Comparison of ENCODE assay signal across 11 mouse cellular contexts in the genomic region with DNA sequence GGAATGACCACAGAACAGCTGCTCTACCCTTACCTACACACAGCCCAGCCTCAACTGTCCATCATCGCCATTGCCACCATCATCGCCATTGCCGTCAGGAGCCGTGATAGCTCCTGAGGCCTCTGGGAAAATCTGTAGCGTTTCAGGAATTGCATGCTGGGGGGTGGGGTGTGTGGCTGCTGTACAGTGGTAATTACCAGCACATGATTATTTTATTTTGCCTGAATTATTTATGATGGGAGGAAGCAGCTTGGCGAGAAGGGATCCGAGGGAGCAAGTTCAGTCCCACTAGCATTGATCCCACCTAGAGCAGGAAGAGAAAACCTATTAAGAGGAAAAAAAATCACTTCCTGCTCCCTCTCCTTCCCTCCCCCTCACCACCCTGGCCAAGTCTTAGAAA.
"Had no signal": no experiment of that assay in that cellular context is flagged by ENCODE, and none has a peak within 500 bp of the region (broad histone marks: within the 10 kb centered on the region; RNA-seq: fewer than 3 reads in every experiment).

No protein-coding gene starts in this region.

- H3K4me2 ChIP-seq: limb, embryonic 13.5 days; neural tube, embryonic 15.5 days had no signal

- H3K27me3 ChIP-seq: limb, embryonic 13.5 days; neural tube, embryonic 15.5 days had no signal

- H3K9ac ChIP-seq: limb, embryonic 13.5 days; liver, embryonic 14.5 days; neural tube, embryonic 15.5 days had no signal

- H3K36me3 ChIP-seq: limb, embryonic 13.5 days; neural tube, embryonic 15.5 days had no signal

- H3K27ac ChIP-seq: limb, embryonic 13.5 days; liver, embryonic 14.5 days; neural tube, embryonic 15.5 days had no signal

- H3K4me3 ChIP-seq: limb, embryonic 13.5 days; neural tube, embryonic 15.5 days had no signal

- DNase-seq: kidney, adult 8-10 months; kidney, postnatal 25 days; lung, adult 18-20 months; right cerebral cortex, postnatal 4 days; spleen, adult 18-20 months; thymus, adult 18-20 months; thymus, postnatal 14 days had no signal

- ATAC-seq: intestine, postnatal 0 days had no signal

- H3K9me3 ChIP-seq: limb, embryonic 13.5 days; neural tube, embryonic 15.5 days had no signal
